Mouse (Mus musculus) liver, embryonic 18 days (tissue): ENCODE measurements around the gene Olfr12. TPM values are rescaled to one million over a fixed set of nuclear protein-coding genes. Genes with fewer than 3 reads are reported as not detected.

ENCODE experiments used
- polyA plus RNA-seq: library from polyadenylated mRNA; depleted of rRNA; stranded (reverse); fragments of >200 nt; gene quantifications from 2 replicates; pipeline ENCODE4 v1.2.3, GENCODE M21; 2012; rRNA removed

The Olfr12 gene
- polyA plus RNA-seq: not detected in 2 replicates

GRCm38 (mm10) chr1:92617488-92617887 lies at the start of gene Olfr12:
TSS of gene Olfr12 (plus strand) at chr1:92617788.

GRCm38 (mm10) chr1:92571022-92571421 lies 46.6 kb upstream of the Olfr12 start, which contains the start of gene Olfr1413:
TSS of gene Olfr1413 (plus strand) at chr1:92571322.

GRCm38 (mm10) chr1:92585479-92585878 lies 32.1 kb upstream of the Olfr12 start, which contains the start of gene Olfr1412:
TSS of gene Olfr1412 (plus strand) at chr1:92585779.

GRCm38 (mm10) chr1:92594111-92594510 lies 23.5 kb upstream of the Olfr12 start, which contains the start of gene Olfr1411:
TSS of gene Olfr1411 (plus strand) at chr1:92594411.

GRCm38 (mm10) chr1:92605482-92605881 lies 12.1 kb upstream of the Olfr12 start, which contains the start of gene Olfr1410:
TSS of gene Olfr1410 (plus strand) at chr1:92605782.

GRCm38 (mm10) chr1:92641514-92642272 lies 24.1 kb downstream of the Olfr12 start, which contains the start of gene Cops9:
TSS of gene Cops9 (minus strand) at chr1:92641985.

GRCm38 (mm10) chr1:92648673-92649072 lies 31.1 kb downstream of the Olfr12 start, which contains the start of gene Otos:
TSS of gene Otos (minus strand) at chr1:92648841.

Other genes with a start within 250 kb of the Olfr12 start
- gene Ndufa10, start 143.9 kb upstream of the Olfr12 start, polyA plus RNA-seq: 57.4 and 60.2 TPM in 2 replicates
- gene Olfr1416, start 132.7 kb upstream of the Olfr12 start, polyA plus RNA-seq: not detected in 2 replicates
- gene Olfr1415, start 121.7 kb upstream of the Olfr12 start, polyA plus RNA-seq: not detected in 2 replicates
- gene Olfr1414, start 99.1 kb upstream of the Olfr12 start, polyA plus RNA-seq: not detected in 2 replicates
- not detected in 2 replicates for gene Olfr1413, start 46.5 kb upstream of the Olfr12 start, polyA plus RNA-seq
- not detected in 2 replicates for gene Olfr1412, start 32.0 kb upstream of the Olfr12 start, polyA plus RNA-seq
- not detected in 2 replicates for gene Olfr1411, start 23.4 kb upstream of the Olfr12 start, polyA plus RNA-seq
- not detected in 2 replicates for gene Olfr1410, start 12.0 kb upstream of the Olfr12 start, polyA plus RNA-seq
- gene Cops9, start 24.2 kb downstream of the Olfr12 start, polyA plus RNA-seq: 97.7 and 127 TPM in 2 replicates
- 0.12 and 0.24 TPM in 2 replicates for gene Otos, start 31.1 kb downstream of the Olfr12 start, polyA plus RNA-seq
- 1.8 and 2.3 TPM in 2 replicates for gene Gpc1, start 213.9 kb downstream of the Olfr12 start, polyA plus RNA-seq